Mouse (Mus musculus) frontal cortex, adult (tissue): Measurements from ENCODE around the gene Spata31d1a.
"Not testable (repeated sequence)": the region's sequence is repeated elsewhere in the genome, so short reads cannot be mapped to it uniquely, and the experiment has no call there.

Experiments used
- ATAC-seq: cut with Nextera tagmentation; 2 replicates; pipeline ENCODE4 v1.9.2; 2017; ENCODE audit warnings: mild to moderate bottlenecking, moderate library complexity, mixed read lengths; ENCODE audit not compliant: low TSS enrichment

Spata31d1a gene

GRCm38 (mm10) chr13:59703514-59703913 lies 6.6 kb downstream of the Spata31d1a start:
- peak; percentile 81 for ATAC-seq

GRCm38 (mm10) chr13:59700137-59700536 lies 10.0 kb downstream of the Spata31d1a start:
- ATAC-seq, result not testable (repeated sequence)

GRCm38 (mm10) chr13:59699131-59699530 lies 11.0 kb downstream of the Spata31d1a start:
- ATAC-seq, result peak; percentile 76

- ATAC-seq, result no peak
Observed at GRCm38 (mm10) chr13:59695781-59696180, 14.3 kb downstream of the Spata31d1a start.

- ATAC-seq, result no peak
Observed at GRCm38 (mm10) chr13:59694008-59694407, 16.1 kb downstream of the Spata31d1a start, which contains the start of gene 4921517D22Rik. Gene 4921517D22Rik, minus strand, starts transcription at chr13:59694108.

GRCm38 (mm10) chr13:59691478-59691877 lies 18.7 kb downstream of the Spata31d1a start:
- ATAC-seq, result no peak

- no peak for ATAC-seq
Observed at GRCm38 (mm10) chr13:59690576-59690975, 19.6 kb downstream of the Spata31d1a start.

GRCm38 (mm10) chr13:59689843-59690242 lies 20.3 kb downstream of the Spata31d1a start:
- ATAC-seq, result no peak

GRCm38 (mm10) chr13:59689313-59689712 lies 20.8 kb downstream of the Spata31d1a start:
- no peak for ATAC-seq

- ATAC-seq, result no peak
Observed at GRCm38 (mm10) chr13:59688338-59688770, 21.8 kb downstream of the Spata31d1a start.

- ATAC-seq, result no peak
Observed at GRCm38 (mm10) chr13:59685236-59685635, 24.9 kb downstream of the Spata31d1a start.

- no peak for ATAC-seq
Observed at GRCm38 (mm10) chr13:59682629-59683028, 27.5 kb downstream of the Spata31d1a start.

- ATAC-seq, result no peak
Observed at GRCm38 (mm10) chr13:59679908-59680307, 30.2 kb downstream of the Spata31d1a start.

- no peak for ATAC-seq
Observed at GRCm38 (mm10) chr13:59679306-59679705, 30.8 kb downstream of the Spata31d1a start.

- peak; percentile 58; the same call in 1 of the 2 replicates for ATAC-seq
Observed at GRCm38 (mm10) chr13:59676316-59677229, 33.6 kb downstream of the Spata31d1a start.

- ATAC-seq, result peak; percentile 45
Observed at GRCm38 (mm10) chr13:59675151-59676011, 34.7 kb downstream of the Spata31d1a start, which contains the start of gene Golm1. Gene Golm1, minus strand, starts transcription at chr13:59675811.

GRCm38 (mm10) chr13:59674761-59675150 lies 35.4 kb downstream of the Spata31d1a start:
- peak; percentile 27 for ATAC-seq

GRCm38 (mm10) chr13:59674215-59674614 lies 35.9 kb downstream of the Spata31d1a start:
- ATAC-seq, result no peak

- ATAC-seq, result no peak
Observed at GRCm38 (mm10) chr13:59673597-59673996, 36.5 kb downstream of the Spata31d1a start.

GRCm38 (mm10) chr13:59672248-59672647 lies 37.9 kb downstream of the Spata31d1a start:
- no peak for ATAC-seq

GRCm38 (mm10) chr13:59671521-59671920 lies 38.6 kb downstream of the Spata31d1a start:
- no peak for ATAC-seq

- peak; percentile 39; the same call in 1 of the 2 replicates for ATAC-seq
Observed at GRCm38 (mm10) chr13:59669946-59670345, 40.2 kb downstream of the Spata31d1a start.
